Mouse (Mus musculus): Measurements from ENCODE around the gene Fgfrl1.

DNA sequence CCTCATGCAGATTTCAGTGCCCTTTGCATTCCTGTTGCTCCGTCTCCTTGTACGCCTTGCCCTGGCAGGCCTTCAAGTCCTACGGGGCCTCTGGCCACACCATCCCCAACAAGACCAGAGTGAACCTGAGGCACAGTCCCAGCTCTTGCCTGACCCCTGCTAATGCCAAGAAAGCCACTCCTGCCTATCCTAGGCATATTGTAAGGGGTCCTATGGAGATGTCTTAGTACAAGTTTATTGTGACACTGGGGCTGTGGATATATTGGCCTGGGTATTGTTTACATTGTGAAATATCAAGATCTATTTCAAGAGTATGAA lies 45.9 kb upstream of the Fgfrl1 start:
- no peak for TF ChIP-seq POLR2A (IDR thresholded peaks at IDR 0.05; ENCODE audit: insufficient read length, low read depth)
- TF ChIP-seq TCF12 (IDR thresholded peaks at IDR 0.05; ENCODE audit: insufficient read depth, poor library complexity, severe bottlenecking) = no peak
- no peak for TF ChIP-seq MAX (IDR thresholded peaks at IDR 0.05; ENCODE audit: low read depth)
- no peak for TF ChIP-seq POLR2AphosphoS2 (IDR thresholded peaks at IDR 0.05; ENCODE audit: insufficient read length, low read depth)
- no peak for TF ChIP-seq CEBPB (IDR thresholded peaks at IDR 0.05; ENCODE audit: insufficient read depth, poor library complexity, severe bottlenecking)
- TF ChIP-seq TCF3 (IDR thresholded peaks at IDR 0.05; ENCODE audit: insufficient read length, low read depth) = no peak
- TF ChIP-seq USF1 (IDR thresholded peaks at IDR 0.05; ENCODE audit: low read depth) = no peak
- TF ChIP-seq E2F4 (IDR thresholded peaks at IDR 0.05; ENCODE audit: insufficient read depth) = no peak
- TF ChIP-seq REST (IDR thresholded peaks at IDR 0.05; ENCODE audit: insufficient read depth, insufficient read length) = no peak
- TF ChIP-seq MYOD1 (IDR thresholded peaks at IDR 0.05; ENCODE audit: control insufficient read depth in 1 of 3, insufficient read length in 2 of 3, low read depth in 2 of 3) = no peak
- no peak for TF ChIP-seq MYOG (IDR thresholded peaks at IDR 0.05; ENCODE audit: control insufficient read depth in 1 of 3, insufficient read depth in 1 of 3, insufficient read length in 2 of 3, low read depth in 2 of 3)
- no peak for TF ChIP-seq SRF (IDR thresholded peaks at IDR 0.05; ENCODE audit: control insufficient read depth, insufficient read length, low read depth)

All from myocyte (in vitro differentiated cells).